Mouse (Mus musculus) layer of hippocampus, adult 11-12 months (tissue): Measurements from ENCODE around the gene Sema4f.

Source experiments
- DNase-seq: peaks from one replicate; pipeline ENCODE4 v3.0.0; 2022; ENCODE audit warnings: low spot score

The Sema4f gene

DNA sequence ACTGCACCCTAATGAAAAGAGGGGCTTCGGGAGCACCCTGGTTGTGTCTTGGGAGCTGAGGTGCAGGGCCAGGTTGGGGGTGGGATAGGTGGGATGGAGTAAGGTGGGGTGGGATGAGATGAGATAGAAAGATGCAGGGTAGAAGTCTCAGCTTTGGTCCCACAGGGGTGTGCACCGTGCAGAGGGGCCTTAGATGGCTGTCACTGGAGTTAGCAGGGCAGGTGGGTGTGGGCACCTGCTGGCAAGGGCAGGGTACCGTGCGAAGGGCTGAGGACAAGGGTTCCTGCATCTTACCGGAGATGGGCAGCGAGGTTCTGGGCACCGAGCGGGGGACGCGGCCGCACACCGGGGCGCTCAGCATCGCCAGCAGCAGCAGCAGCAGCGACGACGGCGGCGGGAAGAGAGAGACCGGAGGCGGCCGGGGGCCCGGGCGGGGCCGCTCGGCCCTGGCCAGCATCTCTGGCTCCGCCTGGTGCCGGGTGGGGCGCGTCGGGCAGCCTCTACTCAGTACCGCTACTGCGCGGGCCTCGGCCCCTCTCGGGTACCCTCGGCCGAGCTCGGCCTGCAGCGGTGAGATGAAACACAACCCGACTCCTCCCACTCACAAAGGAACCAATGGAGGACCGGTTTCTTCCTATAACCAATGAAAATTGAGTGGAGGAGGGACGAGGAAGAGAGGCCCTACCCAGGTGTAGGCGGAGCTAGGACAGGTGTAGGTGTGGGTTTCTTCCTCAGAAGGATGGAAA, at the start of gene Sema4f:
Gene Sema4f, minus strand, starts transcription at position 603 of the 746 bp plus-strand sequence.
- DNase-seq, result peak; percentile 70

DNA sequence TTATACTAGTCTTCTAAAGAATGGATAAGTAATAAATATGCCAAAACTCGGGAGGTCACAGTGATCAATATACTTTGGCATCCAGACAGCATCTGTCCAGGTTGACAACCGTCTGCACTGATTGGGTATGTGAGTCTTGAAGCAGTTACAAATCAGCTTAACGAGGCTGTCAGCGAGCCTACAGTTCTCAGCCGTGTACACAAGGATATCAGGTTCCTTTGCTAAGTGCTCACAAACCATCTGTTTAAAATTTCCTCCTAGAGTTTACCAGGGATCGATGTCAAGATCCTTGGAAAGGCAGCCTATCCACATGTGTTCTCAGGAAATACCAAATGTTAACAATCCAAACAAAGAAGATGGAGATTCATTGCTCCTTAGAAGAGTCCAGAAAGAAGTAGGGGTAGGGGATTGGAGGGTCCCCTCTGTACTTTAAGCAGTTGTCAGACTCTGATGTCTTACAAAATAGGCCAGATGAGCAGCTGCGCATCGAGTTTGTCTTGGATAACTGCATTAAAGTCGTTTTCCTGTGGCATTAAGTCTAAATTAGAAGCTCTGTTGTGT, 47.9 kb upstream of the Sema4f start:
- DNase-seq, result no peak

DNA sequence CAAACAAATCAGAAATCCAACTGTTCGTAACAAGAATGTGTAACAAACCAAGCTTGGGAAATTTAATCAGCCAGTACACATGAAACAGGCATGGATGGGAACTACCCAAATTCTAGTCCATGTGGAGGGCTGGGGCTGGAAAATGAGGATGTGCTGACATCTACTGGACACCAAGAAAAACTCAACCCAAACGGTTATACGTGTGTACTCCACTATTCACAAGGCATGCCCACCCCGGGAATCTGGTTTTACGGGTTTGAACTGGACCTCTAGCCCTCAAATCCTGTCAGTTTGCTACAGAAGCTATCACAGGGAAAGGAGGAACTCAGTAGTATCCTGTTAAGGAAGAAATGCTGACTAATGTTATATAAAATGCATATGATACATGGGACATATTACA, 31.5 kb upstream of the Sema4f start:
- DNase-seq, result peak; percentile 50

DNA sequence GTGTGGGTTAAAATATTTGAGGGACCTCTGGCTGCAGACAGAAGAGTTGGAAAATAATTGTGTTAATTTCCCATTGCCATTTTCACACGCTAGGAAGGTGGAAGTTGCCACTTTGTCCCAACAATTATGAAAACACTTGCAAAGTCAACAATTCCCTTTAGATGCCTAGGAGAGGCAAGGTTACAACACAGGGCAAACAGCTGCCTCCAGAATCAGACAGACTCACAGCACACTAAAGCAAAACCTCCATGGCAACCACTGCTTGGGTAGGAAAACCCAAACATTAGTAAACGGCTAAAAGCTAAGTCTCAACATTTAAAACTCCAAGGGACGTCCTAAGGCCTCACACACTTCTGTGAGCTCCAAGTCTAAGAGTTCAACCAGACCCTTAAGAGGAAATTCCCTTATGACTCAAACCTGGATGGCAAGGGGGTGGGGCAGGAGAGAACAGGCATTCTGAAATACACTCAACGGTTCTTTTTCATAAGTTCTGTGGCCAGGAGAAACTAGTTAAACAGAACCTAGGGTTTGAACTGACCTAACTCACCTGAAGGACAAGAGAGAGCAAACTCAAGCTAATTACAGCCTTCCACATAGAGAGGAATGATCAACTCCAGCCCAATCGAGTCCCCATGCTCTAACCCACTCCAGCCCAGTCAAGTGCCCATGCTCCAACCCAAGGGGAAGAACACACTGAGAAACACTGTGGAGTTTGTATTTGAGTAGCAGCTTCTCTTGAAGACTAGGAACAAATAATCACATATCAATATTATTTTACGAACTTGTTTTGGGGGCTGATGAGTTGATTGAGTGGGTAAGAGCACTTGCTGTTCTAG, 29.9 kb upstream of the Sema4f start:
- no peak for DNase-seq

DNA sequence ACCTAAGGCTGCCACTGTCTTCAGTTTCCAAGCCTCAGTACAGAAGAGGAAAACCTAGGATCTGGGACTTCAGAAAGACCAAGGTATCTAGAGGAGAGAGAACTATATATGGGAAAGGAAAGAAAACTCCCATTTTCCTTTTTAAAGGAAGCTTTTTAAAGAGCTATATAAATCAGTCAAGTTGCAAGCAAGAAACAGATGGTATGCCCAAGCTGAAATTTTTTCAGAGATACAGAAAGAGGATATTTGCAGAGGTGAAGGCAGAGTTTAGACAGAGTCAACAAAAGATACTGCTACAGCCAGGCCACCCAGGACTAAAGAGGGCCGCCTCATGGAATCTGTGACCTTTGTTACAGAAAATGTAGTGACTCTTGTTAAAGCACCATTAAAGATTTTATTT, 22.1 kb upstream of the Sema4f start:
- DNase-seq, result no peak

DNA sequence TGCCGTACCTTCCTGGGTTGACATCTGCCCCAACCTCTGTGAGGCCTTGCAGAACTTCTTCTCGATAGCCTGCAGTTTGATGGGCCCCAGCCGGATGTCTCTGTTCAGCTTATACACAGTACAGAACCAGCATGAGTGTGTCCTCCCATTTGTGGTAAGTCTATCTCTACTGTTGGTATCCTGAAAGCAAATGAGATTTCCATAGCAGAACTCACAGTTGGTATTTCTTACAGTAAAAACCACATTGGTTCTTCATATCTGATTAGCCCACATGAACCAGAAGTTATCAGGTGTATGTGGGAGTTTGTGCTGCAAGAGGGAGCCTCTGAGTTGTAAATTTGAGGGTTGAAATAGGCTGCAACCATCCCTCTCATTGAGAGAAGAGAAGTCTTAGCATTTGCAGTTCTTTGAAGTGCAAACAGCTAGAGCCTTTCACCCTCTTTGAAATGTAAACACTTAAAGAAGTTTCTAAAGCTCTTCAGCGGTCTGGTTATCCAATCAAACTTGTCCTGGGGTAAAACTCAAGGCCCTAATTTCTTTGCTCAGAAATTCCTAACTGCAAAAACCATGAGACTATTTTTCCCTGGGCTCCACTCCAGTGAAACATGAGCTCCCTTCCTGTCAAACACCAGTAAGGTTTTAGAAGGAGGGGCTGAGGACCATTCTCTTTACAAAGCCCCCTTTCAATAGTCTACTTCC, 17.1 kb upstream of the Sema4f start:
- no peak for DNase-seq

DNA sequence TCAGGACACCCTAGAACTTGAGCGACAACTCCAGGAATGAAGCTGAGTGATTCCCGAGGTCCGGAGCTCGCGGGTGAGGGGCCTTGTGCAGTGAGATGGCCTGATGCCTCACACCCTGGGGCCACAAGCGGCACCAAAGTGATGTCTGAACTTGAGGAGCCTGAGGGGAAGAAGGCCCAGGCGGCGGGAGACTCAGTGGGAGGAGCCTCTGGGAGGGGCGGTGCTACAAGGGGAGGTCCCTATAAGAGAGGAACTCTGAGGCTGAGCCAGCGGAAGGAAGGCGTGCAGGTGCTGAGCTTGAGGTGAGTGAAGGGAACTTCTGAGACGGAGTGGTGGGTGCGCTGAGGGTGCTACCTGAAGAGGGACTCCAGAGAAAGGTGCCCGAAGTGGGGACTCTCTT, 7.1 kb upstream of the Sema4f start, which contains the start of gene M1ap:
Gene M1ap, plus strand, starts transcription at position 252 of the 400 bp plus-strand sequence.
- DNase-seq, result no peak

DNA sequence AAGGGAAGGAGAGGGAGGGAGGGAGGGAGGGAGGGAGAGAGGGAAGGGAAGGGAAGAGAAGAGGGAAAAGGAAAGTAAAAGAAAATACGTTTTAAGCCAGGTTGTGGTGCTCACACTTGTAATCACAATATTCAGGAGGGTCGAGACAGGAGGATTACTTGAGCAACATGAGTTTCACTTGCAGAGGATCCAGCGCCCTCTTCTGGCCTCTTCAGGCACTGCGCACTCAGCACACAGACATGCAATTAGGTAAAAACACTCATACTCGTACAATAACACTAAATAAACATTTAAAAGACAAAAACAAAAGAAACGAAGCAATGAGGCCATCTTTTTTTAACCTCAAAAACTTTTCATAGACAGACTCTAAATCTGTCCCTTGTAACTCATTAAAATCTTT, 6.2 kb upstream of the Sema4f start:
- no peak for DNase-seq

DNA sequence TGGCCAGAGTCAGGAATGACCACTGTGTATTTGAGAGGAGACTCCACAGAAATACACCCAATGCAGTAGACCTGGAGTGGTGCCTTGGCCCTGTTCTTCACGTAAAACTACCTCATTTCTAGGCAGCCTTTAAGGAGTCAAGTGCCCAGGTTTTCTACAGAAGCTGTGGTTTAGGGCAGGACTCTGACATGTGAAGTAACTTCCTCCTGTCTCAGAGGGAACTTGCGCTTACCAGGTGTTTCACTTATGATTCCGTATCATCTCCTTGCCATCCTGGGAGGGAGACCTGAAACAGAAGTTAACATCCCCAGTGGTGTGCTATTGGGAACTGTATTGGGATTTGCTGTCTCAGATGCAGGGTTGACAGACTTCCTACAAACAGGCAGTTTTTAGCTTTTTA, 1.2 kb upstream of the Sema4f start:
- no peak for DNase-seq

DNA sequence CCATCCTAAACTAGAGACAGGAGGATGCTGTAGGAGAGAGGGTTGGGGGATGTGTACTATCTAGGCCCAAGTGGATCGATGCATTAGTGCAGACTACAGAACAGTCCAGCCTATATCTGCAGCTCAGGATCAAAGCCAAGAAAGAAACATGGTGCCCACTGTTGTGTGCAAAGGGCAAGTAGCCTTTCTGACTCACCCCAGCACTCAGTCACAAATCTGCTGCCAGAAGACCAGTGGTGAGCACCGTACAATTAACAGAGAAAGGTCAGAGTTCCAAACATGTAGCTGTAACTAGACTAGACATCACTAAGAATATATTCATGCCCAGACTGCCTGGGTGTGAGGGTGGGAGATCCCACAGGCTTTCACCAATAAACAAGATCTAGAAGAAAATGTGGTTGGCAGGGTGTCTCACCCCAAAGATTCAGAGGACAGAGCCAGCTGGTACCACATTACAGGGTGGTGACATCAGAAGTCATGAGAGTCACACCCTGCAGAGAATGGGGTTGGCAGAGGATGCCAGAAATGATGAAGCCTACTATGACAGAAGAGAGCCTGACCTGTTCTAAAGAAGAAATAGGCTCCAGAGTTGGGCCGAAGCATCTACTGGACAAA, 4.8 kb downstream of the Sema4f start:
- no peak for DNase-seq

DNA sequence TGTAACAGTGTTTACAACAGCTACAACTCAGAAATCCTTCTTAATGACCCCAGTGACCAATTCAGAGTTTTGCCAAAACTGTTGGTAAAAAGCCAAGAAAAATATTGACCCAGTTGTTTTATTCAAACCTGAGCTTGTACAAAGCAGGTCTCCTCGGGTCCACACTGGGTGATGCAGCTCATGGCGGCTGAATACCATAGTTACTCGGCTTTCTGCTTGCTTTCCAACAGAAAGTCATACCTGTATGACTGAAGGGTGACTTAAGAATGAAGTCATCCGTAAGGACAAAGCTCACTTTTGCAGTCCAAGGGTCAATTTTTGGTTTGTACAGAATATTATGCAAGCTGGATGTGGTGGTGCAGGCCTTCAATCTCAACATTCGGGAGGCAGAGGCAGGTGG, 12.0 kb downstream of the Sema4f start:
- DNase-seq, result no peak

DNA sequence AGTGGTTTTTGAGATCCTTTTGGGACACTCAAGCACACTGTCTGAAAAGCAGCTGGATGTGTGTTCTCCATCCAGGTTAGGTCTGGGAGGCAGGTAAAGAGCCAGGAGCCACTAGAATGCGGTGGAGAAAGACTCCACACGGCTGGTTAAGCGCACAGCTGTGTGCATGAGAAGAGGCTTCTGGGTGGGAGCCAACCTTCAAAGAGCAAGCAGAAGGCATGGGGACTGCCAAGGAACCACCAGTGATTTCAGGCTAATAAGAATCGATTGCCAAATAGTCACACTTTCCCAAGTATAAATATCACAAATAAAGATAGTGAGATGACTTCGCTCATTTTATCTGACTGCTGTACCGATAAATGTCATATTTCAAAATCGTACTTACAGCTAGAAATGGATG, 13.0 kb downstream of the Sema4f start:
- DNase-seq, result no peak

DNA sequence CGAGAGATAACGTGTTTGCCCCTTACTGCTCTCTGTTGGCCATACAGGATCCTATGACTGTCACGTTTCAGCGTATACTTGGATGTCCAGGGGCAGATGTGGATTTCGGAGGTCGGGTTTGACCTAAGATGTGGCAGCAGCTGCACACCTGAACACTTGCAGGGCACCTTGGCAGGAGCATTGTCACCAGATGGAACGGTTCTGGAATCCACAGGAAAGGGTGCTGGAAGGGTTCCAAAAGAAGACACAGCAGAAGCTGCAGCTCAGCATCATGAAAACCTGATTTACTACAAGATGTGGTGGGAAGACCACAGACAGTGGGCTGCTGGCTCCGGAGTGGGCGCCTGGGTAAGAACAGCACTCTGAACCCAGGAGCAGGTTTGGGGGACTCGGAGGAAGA, 13.5 kb downstream of the Sema4f start:
- no peak for DNase-seq

DNA sequence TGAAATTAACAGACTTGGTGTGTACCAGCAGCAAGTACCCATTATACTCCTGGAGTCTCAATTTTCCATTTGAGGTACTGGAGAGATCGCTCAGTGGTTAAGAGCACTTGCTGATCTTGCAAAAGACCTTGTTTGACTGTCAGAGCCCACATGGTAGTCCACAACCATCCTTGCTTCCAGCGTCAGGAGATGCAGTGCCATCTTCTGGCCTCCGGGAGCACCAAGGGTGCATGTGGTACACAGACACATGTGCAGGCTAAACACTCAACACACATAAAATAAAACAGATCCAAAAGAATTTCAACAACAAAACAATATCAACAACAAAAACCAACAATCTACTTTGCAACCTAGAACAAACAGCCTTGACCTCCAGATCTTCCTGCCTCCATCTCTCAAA, 14.6 kb downstream of the Sema4f start:
- DNase-seq, result no peak

DNA sequence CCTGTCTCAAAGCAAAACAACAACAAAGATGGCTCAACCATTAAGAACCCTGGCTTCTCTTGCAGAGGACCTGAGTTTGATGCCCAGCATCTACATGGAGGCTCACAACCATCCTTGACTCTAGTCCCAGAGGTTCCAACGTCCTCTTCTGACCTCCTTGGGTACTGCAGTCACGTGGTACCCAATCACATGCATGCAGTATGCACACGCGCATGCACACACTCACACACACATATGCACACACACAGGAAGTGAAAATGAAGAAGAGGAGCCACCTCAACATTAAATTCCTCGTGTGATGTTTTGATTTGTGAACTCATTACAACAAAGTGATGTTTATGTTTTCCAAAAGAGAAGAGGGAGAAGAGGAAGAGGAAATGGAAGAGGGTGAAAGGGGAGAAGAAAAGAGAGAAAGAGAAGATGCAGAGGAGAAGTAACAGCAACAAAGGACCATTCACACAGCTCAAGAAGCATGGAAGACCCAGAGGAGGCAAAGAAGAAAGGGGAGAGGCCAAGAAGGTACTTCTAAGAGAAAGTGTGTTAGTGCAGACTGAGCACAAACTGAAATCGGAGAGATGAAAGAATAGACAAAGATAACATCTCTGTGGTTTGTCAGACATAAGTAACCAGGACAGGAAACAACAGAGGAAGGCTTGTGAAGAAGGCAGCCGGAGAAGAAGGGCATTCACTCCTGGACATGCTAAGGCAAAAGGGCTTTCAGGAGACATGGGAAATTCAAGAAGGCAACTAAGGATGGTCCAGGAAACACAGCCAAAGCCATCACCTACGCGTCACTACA, 17.9 kb downstream of the Sema4f start:
- no peak for DNase-seq

DNA sequence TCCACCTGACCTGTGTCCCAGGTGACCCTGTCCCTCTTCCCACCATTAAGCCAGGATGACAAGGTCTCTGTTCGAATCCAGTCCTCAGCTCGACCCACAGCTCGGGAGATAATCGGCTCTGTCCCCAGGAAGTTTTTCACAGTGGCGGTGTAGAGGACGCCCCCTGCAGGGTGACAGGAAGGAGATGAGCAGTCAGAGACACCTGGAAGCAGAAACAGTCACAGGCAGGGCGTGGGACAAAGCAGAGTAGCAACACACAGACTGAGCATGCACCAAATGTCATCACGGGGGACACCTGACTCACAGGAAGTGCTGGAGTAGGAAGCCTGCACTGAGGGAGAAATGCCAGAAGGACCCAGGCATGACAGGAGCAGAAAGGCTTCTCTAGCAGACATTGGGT, 20.0 kb downstream of the Sema4f start:
- no peak for DNase-seq

DNA sequence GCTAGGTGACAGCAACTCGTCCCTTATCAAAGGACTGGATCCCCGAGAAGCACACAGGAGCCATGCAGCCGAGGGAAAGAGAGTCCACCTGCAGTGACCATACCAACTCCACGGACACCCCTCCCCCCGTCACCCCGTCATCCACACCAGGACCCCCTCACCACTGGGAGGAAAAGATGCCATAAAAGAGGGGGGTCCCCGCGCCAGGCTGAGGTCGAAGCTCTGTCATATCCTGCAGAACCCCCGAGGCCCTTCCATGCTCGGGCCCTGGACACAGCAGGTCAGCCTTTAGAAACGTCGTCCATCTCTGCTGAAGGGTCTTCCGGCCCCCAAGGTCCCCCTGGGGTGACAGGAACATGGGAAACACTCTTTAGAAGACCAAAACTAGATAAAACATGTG, 21.2 kb downstream of the Sema4f start:
- no peak for DNase-seq

DNA sequence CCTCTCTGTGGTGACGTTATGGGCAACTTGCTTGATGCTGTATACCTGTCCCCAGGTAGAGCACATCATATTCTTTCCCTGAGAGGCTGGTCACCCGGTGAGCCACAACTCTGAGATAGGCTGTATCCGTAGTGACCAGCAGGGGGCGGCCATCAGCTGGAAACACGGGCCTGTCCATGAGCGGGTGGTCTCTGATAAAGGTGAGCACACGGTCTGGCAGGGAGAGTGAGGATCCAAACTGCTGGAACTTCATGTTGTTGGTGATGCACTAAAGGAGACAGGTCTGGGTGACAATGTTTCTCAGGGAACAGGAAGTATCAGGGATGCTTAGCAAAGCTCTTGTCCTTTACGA, 21.8 kb downstream of the Sema4f start:
- peak; percentile 60 for DNase-seq

DNA sequence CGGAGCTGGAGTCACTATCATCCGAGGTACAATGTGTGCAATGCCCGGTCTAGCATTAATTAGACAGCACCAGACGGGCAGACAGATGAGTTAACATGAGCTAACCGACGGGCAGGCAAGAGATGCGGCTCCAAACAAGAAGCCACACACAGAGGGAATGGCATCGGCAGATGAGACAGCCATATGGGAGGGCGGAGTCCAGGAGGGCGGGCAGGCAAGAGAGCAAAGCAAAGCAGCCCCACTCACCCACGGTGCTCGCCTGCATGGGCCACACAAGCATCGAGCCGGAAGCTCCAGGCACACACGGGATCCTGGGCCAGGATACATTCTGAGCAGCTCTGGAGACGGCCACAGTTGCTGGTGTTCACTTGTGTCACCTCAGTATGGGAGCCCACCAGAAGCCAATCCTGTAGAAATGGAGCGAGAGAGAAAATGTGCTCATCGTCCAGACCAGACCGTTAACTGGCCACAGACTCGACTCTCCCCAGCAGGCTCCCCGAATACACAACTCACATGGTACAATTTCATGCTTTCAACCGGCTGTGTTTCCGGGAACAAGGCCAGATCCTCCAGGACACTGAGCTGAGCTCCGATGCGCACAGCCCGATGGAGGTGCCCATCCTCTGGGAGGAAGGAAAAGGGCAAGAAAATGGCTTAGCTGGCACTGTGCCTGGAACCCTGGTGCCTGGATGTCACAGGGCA, 22.3 kb downstream of the Sema4f start:
- peak; percentile 81 for DNase-seq

DNA sequence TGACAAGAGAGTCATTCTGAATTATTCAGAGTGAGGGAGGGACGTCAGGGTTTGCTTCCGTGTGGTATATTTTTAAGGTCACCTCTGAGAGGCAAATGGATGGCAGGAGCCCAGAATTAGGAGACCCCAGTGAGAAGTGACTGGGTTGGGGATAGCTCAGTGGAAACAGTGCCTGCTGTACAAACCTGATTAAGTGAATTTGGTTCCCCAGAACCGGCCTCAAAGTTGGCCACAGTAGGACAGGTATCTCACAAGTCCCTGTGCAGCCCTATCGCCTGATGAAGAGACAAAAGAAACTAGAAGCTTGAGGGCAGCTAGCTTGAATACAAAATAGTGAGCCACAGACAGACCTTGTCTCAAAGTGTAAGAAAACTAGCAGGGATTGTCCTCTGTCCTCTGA, 23.1 kb downstream of the Sema4f start:
- no peak for DNase-seq

DNA sequence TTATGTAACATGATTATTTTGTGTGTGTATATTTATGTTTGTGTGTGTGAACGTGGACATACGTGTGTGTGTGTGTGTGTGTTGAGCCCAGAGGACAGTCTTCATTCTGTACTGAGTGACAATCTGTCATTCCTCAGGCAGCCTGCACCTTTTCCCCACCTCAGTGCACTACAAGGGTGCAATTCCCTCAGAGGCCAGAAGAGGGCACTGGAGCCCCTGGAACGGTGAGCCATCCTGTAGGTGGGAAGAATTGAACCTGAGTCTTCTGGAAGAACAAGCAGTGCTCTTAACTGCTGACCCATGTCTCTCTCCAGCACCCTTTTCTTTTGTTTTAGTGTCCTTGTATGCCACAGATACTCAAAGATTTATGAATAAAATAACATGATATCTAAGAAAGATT, 23.7 kb downstream of the Sema4f start:
- peak; percentile 67 for DNase-seq
